In genomic region chr3:65558679-65559078, GRCm38 (mm10) we compare ENCODE assay signal across 22 mouse cellular contexts. TPM values are rescaled to one million over a fixed set of nuclear protein-coding genes. Genes with fewer than 3 reads are reported as not detected.
DNase-seq lines count a peak whose midpoint lies in the region; ATAC-seq and TF ChIP-seq lines count a peak whose summit lies in the region.
"Had no signal": no experiment of that assay in that cellular context is flagged by ENCODE, and none has a peak within 500 bp of the region (broad histone marks: within the 10 kb centered on the region; RNA-seq: fewer than 3 reads in every experiment).

No protein-coding gene starts in this region.

- no peak overlapping the region for H3K4me2 ChIP-seq in forebrain, embryonic 16.5 days (ENCODE audit: low read length)
- H3K4me2 ChIP-seq in hindbrain, postnatal 0 days (ENCODE audit: low read depth, low read length) = no peak overlapping the region
- no peak overlapping the region for H3K4me2 ChIP-seq in hindbrain, embryonic 12.5 days (replicated peaks)
- H3K4me2 ChIP-seq in midbrain, embryonic 13.5 days (replicated peaks) = no peak overlapping the region
- H3K4me2 ChIP-seq in midbrain, postnatal 0 days (ENCODE audit: low read depth, low read length, poor library complexity, severe bottlenecking) = no peak overlapping the region
- H3K4me2 ChIP-seq: intestine, embryonic 15.5 days; liver, embryonic 11.5 days had no signal

- H3K27me3 ChIP-seq in forebrain, embryonic 16.5 days (replicated peaks; ENCODE audit: control insufficient read depth, insufficient read depth, low read length) = no peaks in the 10 kb centered on the region
- no peaks in the 10 kb centered on the region for H3K27me3 ChIP-seq in forebrain, embryonic 10.5 days (ENCODE audit: poor library complexity, severe bottlenecking)
- H3K27me3 ChIP-seq in hindbrain, postnatal 0 days (ENCODE audit: insufficient read depth, low read length) = no peaks in the 10 kb centered on the region
- no peaks in the 10 kb centered on the region for H3K27me3 ChIP-seq in hindbrain, embryonic 12.5 days
- H3K27me3 ChIP-seq in midbrain, embryonic 13.5 days = 0 out of 2 replicates have a peak, but pooled peaks cover 2% of the 10 kb centered on the region
- H3K27me3 ChIP-seq in midbrain, postnatal 0 days (ENCODE audit: insufficient read depth, low read length) = no peaks in the 10 kb centered on the region
- no peaks in the 10 kb centered on the region for H3K27me3 ChIP-seq in heart, embryonic 10.5 days (ENCODE audit: insufficient read depth, poor library complexity, severe bottlenecking)
- H3K27me3 ChIP-seq: intestine, embryonic 15.5 days had no signal

- peaks cover 9% of the 10 kb centered on the region for H3K4me1 ChIP-seq in forebrain, embryonic 16.5 days (replicated peaks; ENCODE audit: control insufficient read depth, insufficient read depth, low read length)
- H3K4me1 ChIP-seq in forebrain, embryonic 10.5 days = peaks cover 27% of the 10 kb centered on the region
- H3K4me1 ChIP-seq in hindbrain, postnatal 0 days (ENCODE audit: insufficient read depth, low read length) = 0 out of 2 replicates have a peak, but pooled peaks cover 4% of the 10 kb centered on the region
- H3K4me1 ChIP-seq in hindbrain, embryonic 12.5 days = no peaks in the 10 kb centered on the region
- H3K4me1 ChIP-seq in midbrain, embryonic 13.5 days (replicated peaks) = peaks cover 13% of the 10 kb centered on the region
- no peaks in the 10 kb centered on the region for H3K4me1 ChIP-seq in midbrain, postnatal 0 days (ENCODE audit: insufficient read depth, low read length)
- H3K4me1 ChIP-seq in heart, embryonic 10.5 days = peaks cover 27% of the 10 kb centered on the region
- H3K4me1 ChIP-seq: intestine, embryonic 15.5 days had no signal

- TF ChIP-seq CTCF in hindbrain, postnatal 0 days (IDR thresholded peaks at IDR 0.05; ENCODE audit: low read depth) = no peak
- TF ChIP-seq CTCF in midbrain, postnatal 0 days (IDR thresholded peaks at IDR 0.05) = no peak

- 44% methylated on average over 4 of the region's 4 CpGs for WGBS in forebrain, embryonic 16.5 days
- 69% methylated on average over 4 of the region's 4 CpGs for WGBS in forebrain, embryonic 10.5 days
- WGBS in hindbrain, postnatal 0 days = 62% methylated on average over 4 of the region's 4 CpGs
- WGBS in hindbrain, embryonic 12.5 days = 66% methylated on average over 4 of the region's 4 CpGs
- WGBS in midbrain, embryonic 13.5 days = 54% methylated on average over 4 of the region's 4 CpGs
- 37% methylated on average over 4 of the region's 4 CpGs for WGBS in midbrain, postnatal 0 days
- 77% methylated on average over 4 of the region's 4 CpGs for WGBS in heart, embryonic 10.5 days

- H3K27ac ChIP-seq in forebrain, embryonic 16.5 days (ENCODE audit: low read length) = no peak overlapping the region
- H3K27ac ChIP-seq in forebrain, embryonic 10.5 days = no peak overlapping the region
- H3K27ac ChIP-seq in hindbrain, postnatal 0 days = no peak overlapping the region
- H3K27ac ChIP-seq in hindbrain, embryonic 12.5 days = no peak overlapping the region; the same call in 1 of the 2 replicates
- H3K27ac ChIP-seq in midbrain, embryonic 13.5 days = peak overlapping the region; percentile 51; the same call in 1 of the 2 replicates
- no peak overlapping the region for H3K27ac ChIP-seq in midbrain, postnatal 0 days (ENCODE audit: low read depth, low read length)
- no peak overlapping the region for H3K27ac ChIP-seq in heart, embryonic 10.5 days
- H3K27ac ChIP-seq: intestine, embryonic 15.5 days had no signal

- H3K4me3 ChIP-seq in forebrain, embryonic 16.5 days (replicated peaks; ENCODE audit: low read length) = no peak overlapping the region
- no peak overlapping the region for H3K4me3 ChIP-seq in forebrain, embryonic 10.5 days
- H3K4me3 ChIP-seq in hindbrain, postnatal 0 days (ENCODE audit: low read length) = no peak overlapping the region
- no peak overlapping the region for H3K4me3 ChIP-seq in hindbrain, embryonic 12.5 days
- no peak overlapping the region for H3K4me3 ChIP-seq in midbrain, embryonic 13.5 days (replicated peaks)
- no peak overlapping the region for H3K4me3 ChIP-seq in midbrain, postnatal 0 days (ENCODE audit: low read depth, low read length)
- no peak overlapping the region for H3K4me3 ChIP-seq in heart, embryonic 10.5 days
- H3K4me3 ChIP-seq: intestine, embryonic 15.5 days; myocyte had no signal

- 0 out of 2 replicates have a peak, but pooled peaks cover 2% of the 10 kb centered on the region for H3K36me3 ChIP-seq in forebrain, embryonic 16.5 days (ENCODE audit: control insufficient read depth, insufficient read depth)
- peaks cover 11% of the 10 kb centered on the region for H3K36me3 ChIP-seq in forebrain, embryonic 10.5 days (replicated peaks)
- no peaks in the 10 kb centered on the region; the same call in 1 of the 2 replicates for H3K36me3 ChIP-seq in hindbrain, postnatal 0 days (ENCODE audit: insufficient read depth, low read length)
- peaks cover 3% of the 10 kb centered on the region for H3K36me3 ChIP-seq in hindbrain, embryonic 12.5 days
- H3K36me3 ChIP-seq in midbrain, embryonic 13.5 days = peaks cover 8% of the 10 kb centered on the region
- peaks cover 3% of the 10 kb centered on the region; the same call in 1 of the 2 replicates for H3K36me3 ChIP-seq in midbrain, postnatal 0 days (ENCODE audit: insufficient read depth, low read length)
- H3K36me3 ChIP-seq in heart, embryonic 10.5 days = peaks cover 11% of the 10 kb centered on the region

- H3K9ac ChIP-seq in forebrain, embryonic 16.5 days (replicated peaks; ENCODE audit: low read depth, low read length) = no peak overlapping the region
- no peak overlapping the region for H3K9ac ChIP-seq in hindbrain, postnatal 0 days (replicated peaks; ENCODE audit: low read length)
- no peak overlapping the region for H3K9ac ChIP-seq in hindbrain, embryonic 12.5 days
- no peak overlapping the region for H3K9ac ChIP-seq in midbrain, embryonic 13.5 days (replicated peaks)
- H3K9ac ChIP-seq in midbrain, postnatal 0 days (replicated peaks; ENCODE audit: low read length, poor library complexity, severe bottlenecking) = no peak overlapping the region
- H3K9ac ChIP-seq: intestine, embryonic 15.5 days had no signal

- peak; percentile 66 for ATAC-seq in forebrain, embryonic 16.5 days
- ATAC-seq in hindbrain, postnatal 0 days = 0 out of 2 replicates have a peak, but pooled peaks have one; percentile 24
- ATAC-seq in hindbrain, embryonic 12.5 days (ENCODE audit: low FRiP score) = no peak
- peak; percentile 56; the same call in 1 of the 2 replicates for ATAC-seq in midbrain, embryonic 13.5 days
- ATAC-seq in midbrain, postnatal 0 days (ENCODE audit: low FRiP score) = no peak
- ATAC-seq: intestine, embryonic 15.5 days had no signal

- DNase-seq in forebrain, embryonic 10.5 days (ENCODE audit: extremely low spot score, low spot score) = no peak
- no peak for DNase-seq in hindbrain, postnatal 0 days (ENCODE audit: low spot score)
- DNase-seq in midbrain, postnatal 0 days (ENCODE audit: low spot score) = no peak
- no peak for DNase-seq in spleen, adult 12 weeks (ENCODE audit: low spot score)
- no peak for DNase-seq in heart, embryonic 10.5 days (ENCODE audit: low spot score)
- DNase-seq: adrenal gland, postnatal 25 days; cerebellum, adult 18-20 months; cerebellum, postnatal 25 days; embryo, embryonic 11 days; gastrocnemius, postnatal 10 days; kidney, adult 9 months; kidney, postnatal 36 days; lung, adult 2 months; spleen, adult 18-20 months; thymus, adult 2 months had no signal

- H3K9me3 ChIP-seq in forebrain, embryonic 16.5 days (ENCODE audit: control insufficient read depth, low read length) = no peaks in the 10 kb centered on the region
- H3K9me3 ChIP-seq in forebrain, embryonic 10.5 days = no peaks in the 10 kb centered on the region
- no peaks in the 10 kb centered on the region for H3K9me3 ChIP-seq in hindbrain, postnatal 0 days (ENCODE audit: low read length)
- H3K9me3 ChIP-seq in hindbrain, embryonic 12.5 days (replicated peaks) = no peaks in the 10 kb centered on the region
- H3K9me3 ChIP-seq in midbrain, embryonic 13.5 days = no peaks in the 10 kb centered on the region
- no peaks in the 10 kb centered on the region for H3K9me3 ChIP-seq in midbrain, postnatal 0 days (ENCODE audit: low read length)
- H3K9me3 ChIP-seq in heart, embryonic 10.5 days = no peaks in the 10 kb centered on the region
- H3K9me3 ChIP-seq: G1E; intestine, embryonic 15.5 days had no signal

RNA-seq across cellular contexts. Expression of gene Tiparp, which starts 30.5 kb away (rescaled TPM):
- 33.9 and 41.4 TPM in 2 replicates for polyA plus RNA-seq in forebrain, embryonic 16.5 days (2015; fragmentation: Nextera tagmentation; extraction: Ambion mirVana)
- 30.3 and 35.9 TPM in 2 replicates for polyA plus RNA-seq in forebrain, embryonic 10.5 days (2016; fragmentation: Nextera tagmentation; extraction: Ambion mirVana)
- 21.6 and 23.7 TPM in 2 replicates for total RNA-seq in hindbrain, postnatal 0 days (2014; rRNA removed)
- polyA plus RNA-seq in hindbrain, postnatal 0 days (2015; fragmentation: Nextera tagmentation; extraction: Ambion mirVana) = 21.6 and 22.0 TPM in 2 replicates
- polyA plus RNA-seq in hindbrain, embryonic 12.5 days (2016; fragmentation: Nextera tagmentation; extraction: Ambion mirVana) = 37.7 and 38.3 TPM in 2 replicates
- 30.7 and 30.9 TPM in 2 replicates for polyA plus RNA-seq in midbrain, embryonic 13.5 days (2015; fragmentation: Nextera tagmentation; extraction: Ambion mirVana)
- total RNA-seq in midbrain, postnatal 0 days (2014; rRNA removed) = 15.8 and 20.1 TPM in 2 replicates
- 15.3 and 16.1 TPM in 2 replicates for polyA plus RNA-seq in midbrain, postnatal 0 days (2015; fragmentation: Nextera tagmentation; extraction: Ambion mirVana)
- polyA plus RNA-seq in heart, embryonic 10.5 days (2016; fragmentation: Nextera tagmentation; extraction: Ambion mirVana) = 36.3 and 51.3 TPM in 2 replicates

Comparison
In these comparisons a context has a peak if more than half of its experiments do, and no peak if none do; other contexts are left out.
1. ATAC-seq: peak in forebrain, embryonic 16.5 days (single experiment), hindbrain, postnatal 0 days (single experiment) and midbrain, embryonic 13.5 days (single experiment); none in hindbrain, embryonic 12.5 days (single experiment) and midbrain, postnatal 0 days (single experiment).